Mouse (Mus musculus) kidney, adult 2 months (tissue): ENCODE results near the gene Ube2m.

Experiments
- CTCF ChIP-seq: fragments of 200-500 bp; conservative IDR thresholded peaks from 2 replicates; pipeline ENCODE4 v1.5.1; 2011; ENCODE audit warnings: low read depth, mild to moderate bottlenecking, control low read depth, low read length, moderate library complexity, mixed read lengths; ENCODE audit not compliant: insufficient read depth, insufficient read length
- POLR2A ChIP-seq: fragments of 200-500 bp; IDR thresholded peaks from one replicate; pipeline ENCODE4 v1.6.1; 2011; ENCODE audit warnings: low read depth, low read length, control low read depth

DNA sequence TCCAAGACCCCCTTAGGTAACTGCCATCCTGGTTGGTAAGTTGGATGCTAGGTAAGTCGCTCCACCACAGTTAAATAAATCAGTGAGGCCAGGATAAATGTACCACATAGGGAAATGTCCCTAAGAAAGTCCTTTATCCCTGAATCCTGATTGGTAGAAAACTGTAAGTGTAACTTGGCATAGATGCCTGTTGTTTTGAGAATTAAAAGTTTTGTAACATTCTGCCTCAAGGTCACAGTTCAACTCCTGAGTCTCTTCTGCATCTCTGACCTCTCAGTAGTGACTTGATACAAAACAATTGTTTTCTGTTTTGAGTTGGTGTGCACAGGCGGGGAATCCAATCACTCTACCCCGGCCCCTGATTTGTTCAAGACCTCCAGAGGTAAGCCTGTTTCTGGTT, 39.2 kb downstream of the Ube2m start, which contains the start of gene Trim28:
- TF ChIP-seq CTCF: no peak
- no peak for TF ChIP-seq POLR2A
